ENCODE assay signal across 17 mouse cellular contexts in genomic region chr13:46023187-46023586, GRCm38 (mm10). TPM values are rescaled to one million over a fixed set of nuclear protein-coding genes. Genes with fewer than 3 reads are reported as not detected.
A peak's percentile ranks its signal among the peaks of the same experiment; 100 is the strongest.
DNase-seq lines count a peak whose midpoint lies in the region; ATAC-seq lines count a peak whose summit lies in the region.
"Had no signal": no experiment of that assay in that cellular context is flagged by ENCODE, and none has a peak within 500 bp of the region (broad histone marks: within the 10 kb centered on the region; RNA-seq: fewer than 3 reads in every experiment).

No protein-coding gene starts in this region.

- DNase-seq in adrenal gland, postnatal 14 days, result peak; percentile 20
- DNase-seq in adrenal gland, adult 18-20 months (ENCODE audit: low spot score in 2 of 2), result no peak
- peak; percentile 25 for DNase-seq in kidney, adult 18-20 months
- DNase-seq in kidney, adult 11 months, result no peak
- DNase-seq in lung, postnatal 36 days, result peak; percentile 19
- DNase-seq in lung, postnatal 4 days, result no peak
- peak; percentile 14 for DNase-seq in skeletal muscle tissue, adult 2 months (ENCODE audit: low read depth, low spot score)
- DNase-seq in midbrain, embryonic 11.5 days (ENCODE audit: low spot score, missing footprints), result no peak
- DNase-seq: cerebellum, adult 2 months; embryo, embryonic 11 days; spleen, adult 18-20 months; thymus, adult 18-20 months had no signal

- H3K9ac ChIP-seq in midbrain, embryonic 11.5 days (ENCODE audit: low read length), result no peak overlapping the region
- H3K9ac ChIP-seq: hindbrain, embryonic 14.5 days; limb, embryonic 13.5 days; neural tube, embryonic 13.5 days had no signal

- H3K4me3 ChIP-seq in midbrain, embryonic 11.5 days (ENCODE audit: low read depth, low read length), result no peak overlapping the region
- H3K4me3 ChIP-seq: left cerebral cortex, adult 2 months; limb, embryonic 13.5 days; neural tube, embryonic 13.5 days had no signal

- H3K4me2 ChIP-seq in midbrain, embryonic 11.5 days, result no peak overlapping the region
- H3K4me2 ChIP-seq: hindbrain, embryonic 14.5 days; limb, embryonic 13.5 days; neural tube, embryonic 13.5 days had no signal

- no peaks in the 10 kb centered on the region for H3K27me3 ChIP-seq in midbrain, embryonic 11.5 days (ENCODE audit: control insufficient read depth, insufficient read depth, low read length)
- H3K27me3 ChIP-seq: limb, embryonic 13.5 days; neural tube, embryonic 13.5 days had no signal

- no peak overlapping the region for H3K27ac ChIP-seq in midbrain, embryonic 11.5 days (ENCODE audit: low read depth, low read length)
- H3K27ac ChIP-seq: hindbrain, embryonic 14.5 days; kidney, postnatal 0 days; left cerebral cortex, adult 2 months; limb, embryonic 13.5 days; neural tube, embryonic 13.5 days had no signal

- H3K9me3 ChIP-seq in midbrain, embryonic 11.5 days (ENCODE audit: control insufficient read depth, low read length), result no peaks in the 10 kb centered on the region
- H3K9me3 ChIP-seq: limb, embryonic 13.5 days; neural tube, embryonic 13.5 days had no signal

- no peaks in the 10 kb centered on the region for H3K36me3 ChIP-seq in midbrain, embryonic 11.5 days (ENCODE audit: control insufficient read depth, insufficient read depth, low read length)
- H3K36me3 ChIP-seq: limb, embryonic 13.5 days; neural tube, embryonic 13.5 days had no signal

- WGBS in midbrain, embryonic 11.5 days, result 50% methylated on average over 5 of the region's 5 CpGs

- H3K4me1 ChIP-seq in midbrain, embryonic 11.5 days (ENCODE audit: control insufficient read depth, insufficient read depth, low read length), result peaks cover 3% of the 10 kb centered on the region; the same call in 1 of the 2 replicates

- no peak for ATAC-seq in midbrain, embryonic 11.5 days (ENCODE audit: low FRiP score)

RNA-seq across cellular contexts. Expression of gene Atxn1, which starts 58.4 kb away (rescaled TPM):
- 32.4 and 34.6 TPM in 2 replicates for total RNA-seq in adrenal gland, postnatal 14 days (2021)
- total RNA-seq in adrenal gland, adult 18-20 months (2021), result 10 to 100 TPM; 27.4 to 30.4 TPM
- polyA plus RNA-seq in midbrain, embryonic 11.5 days (2014; fragmentation: Nextera tagmentation; extraction: Ambion mirVana), result 1.4 and 1.7 TPM in 2 replicates

Comparison
In these comparisons a context has a peak if more than half of its experiments do, and no peak if none do; other contexts are left out.
1. DNase-seq: peak in adrenal gland, postnatal 14 days (single experiment), kidney, adult 18-20 months (single experiment), lung, postnatal 36 days (single experiment) and skeletal muscle tissue, adult 2 months (single experiment); none in adrenal gland, adult 18-20 months (0 of 2), kidney, adult 11 months (single experiment), lung, postnatal 4 days (0 of 2) and midbrain, embryonic 11.5 days (single experiment).